Mouse (Mus musculus): ENCODE measurements around the gene 1700037H04Rik. TPM values are rescaled to one million over a fixed set of nuclear protein-coding genes. Genes with fewer than 3 reads are reported as not detected.

Gene 1700037H04Rik
- polyA plus RNA-seq, 1 experiment from 2014 or later: 94.3 TPM

- Histone ChIP-seq H3K36me3 (peaks cover 6% of the 10 kb centered on the region; the same call in 1 of the 2 replicates), H3K27me3 (peaks cover 23% of the 10 kb centered on the region), H3K9ac (peak overlapping the region; percentile 98; the same call in 1 of the 2 replicates), H3K4me2 (peak overlapping the region; percentile 99), H3K9me3 (no peaks in the 10 kb centered on the region), H3K27ac (0 out of 2 replicates have a peak overlapping the region, but pooled peaks have one; percentile 1), H3K4me1 (replicated peaks) (peaks cover 66% of the 10 kb centered on the region), H3K4me3 (peak overlapping the region; percentile 90; the same call in 1 of the 2 replicates)
- no peak for ATAC-seq (ENCODE audit: low FRiP score)
- 65% methylated on average over 5 of the region's 5 CpGs for WGBS
Measured at GRCm38 (mm10) chr2:131176491-131176890, 16.6 kb upstream of the 1700037H04Rik start.

GRCm38 (mm10) chr2:131175945-131176309 lies 16.0 kb upstream of the 1700037H04Rik start:
- WGBS: 97% methylated on average over 1 of the region's 1 CpGs

GRCm38 (mm10) chr2:131175286-131175944 lies 15.5 kb upstream of the 1700037H04Rik start:
- Histone ChIP-seq H3K9ac (no peak overlapping the region), H3K9me3 (no peaks in the 10 kb centered on the region), H3K27ac (peak overlapping the region; percentile 30; the same call in 1 of the 2 replicates), H3K4me1 (replicated peaks) (peaks cover 73% of the 10 kb centered on the region), H3K4me2 (no peak overlapping the region), H3K4me3 (no peak overlapping the region), H3K36me3 (peaks cover 15% of the 10 kb centered on the region; the same call in 1 of the 2 replicates), H3K27me3 (peaks cover 34% of the 10 kb centered on the region)
- WGBS: 75% methylated on average over 3 of the region's 3 CpGs
- ATAC-seq (ENCODE audit: low FRiP score): no peak

More at GRCm38 (mm10) chr2:131175945-131176309, 16.0 kb upstream of the 1700037H04Rik start:
- Histone ChIP-seq H3K4me1 (replicated peaks) (peaks cover 71% of the 10 kb centered on the region), H3K4me2 (0 out of 2 replicates have a peak overlapping the region, but pooled peaks have one; percentile 0), H3K27ac (peak overlapping the region; percentile 30; the same call in 1 of the 2 replicates), H3K4me3 (no peak overlapping the region), H3K27me3 (peaks cover 28% of the 10 kb centered on the region), H3K9ac (no peak overlapping the region; the same call in 1 of the 2 replicates), H3K9me3 (no peaks in the 10 kb centered on the region), H3K36me3 (peaks cover 12% of the 10 kb centered on the region; the same call in 1 of the 2 replicates)
- ATAC-seq (ENCODE audit: low FRiP score): no peak

GRCm38 (mm10) chr2:131174700-131175099 lies 14.8 kb upstream of the 1700037H04Rik start:
- Histone ChIP-seq H3K36me3 (peaks cover 15% of the 10 kb centered on the region; the same call in 1 of the 2 replicates), H3K9ac (peak overlapping the region; percentile 58), H3K9me3 (no peaks in the 10 kb centered on the region), H3K4me2 (peak overlapping the region; percentile 79), H3K27ac (0 out of 2 replicates have a peak overlapping the region, but pooled peaks have one; percentile 23), H3K4me1 (replicated peaks) (peaks cover 73% of the 10 kb centered on the region), H3K4me3 (peak overlapping the region; percentile 42), H3K27me3 (peaks cover 36% of the 10 kb centered on the region)
- WGBS: 5% methylated on average over 11 of the region's 11 CpGs
- peak; percentile 52 for ATAC-seq (ENCODE audit: low FRiP score)

GRCm38 (mm10) chr2:131172322-131172721 lies 12.4 kb upstream of the 1700037H04Rik start:
- peaks cover 36% of the 10 kb centered on the region for H3K27me3 ChIP-seq
- H3K4me1 ChIP-seq (replicated peaks): peaks cover 55% of the 10 kb centered on the region
- WGBS: 46% methylated on average over 9 of the region's 9 CpGs
- H3K36me3 ChIP-seq: peaks cover 15% of the 10 kb centered on the region; the same call in 1 of the 2 replicates
- no peak for ATAC-seq (ENCODE audit: low FRiP score)
- H3K9me3 ChIP-seq: no peaks in the 10 kb centered on the region
- H3K4me2 ChIP-seq: no peak overlapping the region
- no peak overlapping the region for H3K4me3 ChIP-seq
- H3K27ac ChIP-seq: no peak overlapping the region
- no peak overlapping the region for H3K9ac ChIP-seq

GRCm38 (mm10) chr2:131171401-131172104 lies 11.7 kb upstream of the 1700037H04Rik start:
- H3K9ac ChIP-seq: peak overlapping the region; percentile 35; the same call in 1 of the 2 replicates
- H3K9me3 ChIP-seq: no peaks in the 10 kb centered on the region
- peak overlapping the region; percentile 15; the same call in 1 of the 2 replicates for H3K4me3 ChIP-seq
- H3K27me3 ChIP-seq: peaks cover 36% of the 10 kb centered on the region
- H3K4me1 ChIP-seq (replicated peaks): peaks cover 48% of the 10 kb centered on the region
- H3K4me2 ChIP-seq: peak overlapping the region; percentile 38
- 7% methylated on average over 43 of the region's 43 CpGs for WGBS
- no peak overlapping the region for H3K27ac ChIP-seq
- ATAC-seq (ENCODE audit: low FRiP score): no peak
- H3K36me3 ChIP-seq: peaks cover 12% of the 10 kb centered on the region; the same call in 1 of the 2 replicates

- H3K9me3 ChIP-seq: no peaks in the 10 kb centered on the region
Measured at GRCm38 (mm10) chr2:131170936-131171335, 11.1 kb upstream of the 1700037H04Rik start.

GRCm38 (mm10) chr2:131168914-131169313 lies 9.0 kb upstream of the 1700037H04Rik start:
- ATAC-seq (ENCODE audit: low FRiP score): no peak
- 81% methylated on average over 1 of the region's 1 CpGs for WGBS
- no peak overlapping the region for H3K4me3 ChIP-seq
- no peak overlapping the region for H3K9ac ChIP-seq
- H3K4me1 ChIP-seq (replicated peaks): peaks cover 21% of the 10 kb centered on the region
- peaks cover 36% of the 10 kb centered on the region for H3K27me3 ChIP-seq
- peaks cover 5% of the 10 kb centered on the region; the same call in 1 of the 2 replicates for H3K9me3 ChIP-seq
- H3K36me3 ChIP-seq: peaks cover 12% of the 10 kb centered on the region; the same call in 1 of the 2 replicates
- no peak overlapping the region for H3K4me2 ChIP-seq
- H3K27ac ChIP-seq: no peak overlapping the region

More at GRCm38 (mm10) chr2:131170936-131171335, 11.1 kb upstream of the 1700037H04Rik start:
- Histone ChIP-seq H3K27ac (no peak overlapping the region), H3K4me3 (no peak overlapping the region), H3K4me2 (peak overlapping the region; percentile 38; the same call in 1 of the 2 replicates), H3K9ac (0 out of 2 replicates have a peak overlapping the region, but pooled peaks have one; percentile 35), H3K27me3 (peaks cover 36% of the 10 kb centered on the region), H3K4me1 (replicated peaks) (peaks cover 42% of the 10 kb centered on the region), H3K36me3 (peaks cover 12% of the 10 kb centered on the region; the same call in 1 of the 2 replicates)
- no peak for ATAC-seq (ENCODE audit: low FRiP score)
- WGBS: 21% methylated on average over 9 of the region's 9 CpGs

GRCm38 (mm10) chr2:131167984-131168383 lies 8.1 kb upstream of the 1700037H04Rik start:
- Histone ChIP-seq H3K27ac (no peak overlapping the region), H3K27me3 (peaks cover 28% of the 10 kb centered on the region), H3K9me3 (peaks cover 5% of the 10 kb centered on the region; the same call in 1 of the 2 replicates), H3K36me3 (peaks cover 12% of the 10 kb centered on the region; the same call in 1 of the 2 replicates), H3K4me3 (no peak overlapping the region), H3K9ac (no peak overlapping the region), H3K4me1 (replicated peaks) (peaks cover 14% of the 10 kb centered on the region), H3K4me2 (no peak overlapping the region)
- 88% methylated on average over 6 of the region's 6 CpGs for WGBS
- no peak for ATAC-seq (ENCODE audit: low FRiP score)

GRCm38 (mm10) chr2:131166172-131166571 lies 6.3 kb upstream of the 1700037H04Rik start:
- Histone ChIP-seq H3K36me3 (peaks cover 5% of the 10 kb centered on the region; the same call in 1 of the 2 replicates), H3K4me2 (no peak overlapping the region), H3K9me3 (peaks cover 5% of the 10 kb centered on the region; the same call in 1 of the 2 replicates), H3K27ac (no peak overlapping the region), H3K4me3 (no peak overlapping the region), H3K27me3 (peaks cover 10% of the 10 kb centered on the region), H3K4me1 (replicated peaks) (peaks cover 5% of the 10 kb centered on the region), H3K9ac (no peak overlapping the region)
- WGBS: 95% methylated on average over 2 of the region's 2 CpGs
- no peak for ATAC-seq (ENCODE audit: low FRiP score)

- Histone ChIP-seq H3K4me1 (replicated peaks) (peaks cover 12% of the 10 kb centered on the region), H3K27me3 (no peaks in the 10 kb centered on the region), H3K4me3 (no peak overlapping the region), H3K9me3 (peaks cover 5% of the 10 kb centered on the region; the same call in 1 of the 2 replicates), H3K9ac (no peak overlapping the region), H3K4me2 (no peak overlapping the region), H3K36me3 (no peaks in the 10 kb centered on the region), H3K27ac (no peak overlapping the region)
- no peak for ATAC-seq (ENCODE audit: low FRiP score)
- 75% methylated on average over 7 of the region's 7 CpGs for WGBS
Measured at GRCm38 (mm10) chr2:131163924-131164323, 4.0 kb upstream of the 1700037H04Rik start.
